Mouse (Mus musculus) liver, adult (tissue): ENCODE data around the gene Traf1.

Source experiments
- GATA4 ChIP-seq: IDR thresholded peaks from 2 replicates; pipeline ENCODE4 v1.6.1; 2014; ENCODE audit warnings: mild to moderate bottlenecking, low read length; ENCODE audit not compliant: insufficient replicate concordance

Traf1 gene

GRCm38 (mm10) chr2:34976447-34976846 is 14.9 kb upstream of the Traf1 start:
- no peak for TF ChIP-seq GATA4

- TF ChIP-seq GATA4: no peak
Measured at GRCm38 (mm10) chr2:34973087-34973486, 11.5 kb upstream of the Traf1 start.

- no peak for TF ChIP-seq GATA4
Measured at GRCm38 (mm10) chr2:34971080-34971888, 9.7 kb upstream of the Traf1 start.

GRCm38 (mm10) chr2:34970092-34970750 is 8.6 kb upstream of the Traf1 start:
- no peak for TF ChIP-seq GATA4

- TF ChIP-seq GATA4: no peak
Measured at GRCm38 (mm10) chr2:34969166-34969565, 7.6 kb upstream of the Traf1 start.

GRCm38 (mm10) chr2:34966243-34966934 is 4.8 kb upstream of the Traf1 start:
- TF ChIP-seq GATA4: no peak

GRCm38 (mm10) chr2:34965806-34966205 is 4.2 kb upstream of the Traf1 start:
- no peak for TF ChIP-seq GATA4

- no peak for TF ChIP-seq GATA4
Measured at GRCm38 (mm10) chr2:34965293-34965692, 3.7 kb upstream of the Traf1 start.

GRCm38 (mm10) chr2:34964651-34965050 is 3.1 kb upstream of the Traf1 start:
- TF ChIP-seq GATA4: no peak

GRCm38 (mm10) chr2:34964230-34964629 is 2.7 kb upstream of the Traf1 start:
- TF ChIP-seq GATA4: no peak

GRCm38 (mm10) chr2:34963371-34963956 is 1.9 kb upstream of the Traf1 start:
- no peak for TF ChIP-seq GATA4

- no peak for TF ChIP-seq GATA4
Measured at GRCm38 (mm10) chr2:34962893-34963292, 1.3 kb upstream of the Traf1 start.

GRCm38 (mm10) chr2:34962211-34962610 is 639 bp upstream of the Traf1 start:
- TF ChIP-seq GATA4: no peak

GRCm38 (mm10) chr2:34960966-34961365 is 606 bp downstream of the Traf1 start:
- no peak for TF ChIP-seq GATA4

GRCm38 (mm10) chr2:34960466-34960865 is 1.1 kb downstream of the Traf1 start:
- TF ChIP-seq GATA4: no peak
